8 mouse cellular contexts compared by ENCODE assay signal in the genomic region with DNA sequence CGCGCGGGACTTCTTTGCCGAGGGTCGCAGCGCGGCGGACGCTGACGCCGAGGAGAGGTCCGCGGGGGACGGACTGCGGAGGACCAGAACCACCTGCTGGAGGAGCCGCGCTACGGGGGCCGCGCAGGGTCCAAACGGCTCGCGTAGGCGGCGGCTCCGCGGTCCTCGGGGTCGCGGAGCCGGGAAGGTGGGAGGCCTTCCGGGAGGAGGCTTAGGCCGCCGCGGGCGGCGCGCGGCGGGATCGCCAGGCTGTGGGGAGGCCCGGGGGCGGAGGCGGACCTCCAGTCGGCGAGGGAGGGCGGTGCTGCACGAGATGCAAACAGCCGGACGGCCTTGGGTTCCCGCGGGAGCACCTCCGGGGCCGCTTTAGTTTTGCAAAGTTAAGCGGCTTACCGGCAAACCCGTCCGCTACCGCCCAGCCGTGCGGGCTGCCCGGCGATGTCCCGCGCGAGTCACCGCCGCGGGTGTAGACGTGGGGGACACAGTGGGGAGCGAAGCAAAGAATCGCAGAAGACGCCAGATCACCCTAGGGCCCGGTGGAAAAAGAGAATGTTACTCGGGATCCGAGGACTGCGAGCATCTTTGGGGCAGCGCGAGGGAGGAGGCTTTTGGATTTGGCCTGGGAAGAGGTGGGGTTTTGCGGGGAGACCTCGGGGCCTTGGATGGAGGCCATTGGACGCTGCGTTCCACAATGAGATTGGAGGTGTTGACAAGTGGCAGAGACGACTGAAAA. TPM values are rescaled to one million over a fixed set of nuclear protein-coding genes. Genes with fewer than 3 reads are reported as not detected.
DNase-seq lines count a peak whose midpoint lies in the region; ATAC-seq and TF ChIP-seq lines count a peak whose summit lies in the region.

No protein-coding gene starts in this region.

- no peak for DNase-seq in CH12.LX (ENCODE audit: extremely low read depth)
- DNase-seq in forebrain, embryonic 11.5 days (ENCODE audit: low spot score): peak; percentile 89
- DNase-seq in kidney, postnatal 4 days: peak; percentile 84 to 89
- DNase-seq in lung, adult 2 months: peak; percentile 69
- DNase-seq in ovary, postnatal 14 days (ENCODE audit: low spot score): peak; percentile 68
- peak; percentile 31 to 50 for DNase-seq in thymus, postnatal 10 days (ENCODE audit: low spot score in 2 of 2)

- TF ChIP-seq EP300 in CH12.LX (IDR thresholded peaks at IDR 0.05; ENCODE audit: low read length): no peak

- peak overlapping the region; percentile 84 for H3K4me2 ChIP-seq in CH12.LX (ENCODE audit: insufficient read depth, low read depth, poor library complexity, severe bottlenecking)
- peak overlapping the region; percentile 82 for H3K4me2 ChIP-seq in forebrain, embryonic 11.5 days (ENCODE audit: low read depth, low read length, severe bottlenecking)
- H3K4me2 ChIP-seq in heart, embryonic 16.5 days (ENCODE audit: low read depth, low read length): peak overlapping the region; percentile 80

- no peaks in the 10 kb centered on the region for H3K36me3 ChIP-seq in CH12.LX (replicated peaks in 1 of 2; ENCODE audit: control insufficient read depth in 1 of 2, insufficient read depth in 1 of 2, low read length in 1 of 2)
- H3K36me3 ChIP-seq in forebrain, embryonic 11.5 days (ENCODE audit: control insufficient read depth, insufficient read depth, low read length): no peaks in the 10 kb centered on the region
- no peaks in the 10 kb centered on the region for H3K36me3 ChIP-seq in heart, embryonic 16.5 days (ENCODE audit: control insufficient read depth, insufficient read depth)

- peaks cover 34% of the 10 kb centered on the region for H3K27me3 ChIP-seq in CH12.LX (replicated peaks)
- no peaks in the 10 kb centered on the region for H3K27me3 ChIP-seq in forebrain, embryonic 11.5 days (ENCODE audit: control insufficient read depth, insufficient read depth, low read length)
- H3K27me3 ChIP-seq in heart, embryonic 16.5 days (ENCODE audit: control insufficient read depth, insufficient read depth, low read length): 0 out of 2 replicates have a peak, but pooled peaks cover 2% of the 10 kb centered on the region

- H3K27ac ChIP-seq in CH12.LX (ENCODE audit: insufficient read depth, low read depth): no peak overlapping the region
- H3K27ac ChIP-seq in brown adipose tissue, adult 24 weeks (replicated peaks; ENCODE audit: low read depth, low read length): no peak overlapping the region
- H3K27ac ChIP-seq in forebrain, embryonic 11.5 days (ENCODE audit: low read depth, low read length): peak overlapping the region; percentile 82
- peak overlapping the region; percentile 75 for H3K27ac ChIP-seq in heart, embryonic 16.5 days (ENCODE audit: low read length)

- no peaks in the 10 kb centered on the region for H3K9me3 ChIP-seq in CH12.LX (replicated peaks; ENCODE audit: low read length)
- H3K9me3 ChIP-seq in forebrain, embryonic 11.5 days (ENCODE audit: control insufficient read depth, low read length): no peaks in the 10 kb centered on the region
- no peaks in the 10 kb centered on the region for H3K9me3 ChIP-seq in heart, embryonic 16.5 days (replicated peaks; ENCODE audit: control insufficient read depth, low read length)

- WGBS in forebrain, embryonic 11.5 days: under 1% methylated on average over 82 of the region's 84 CpGs
- under 1% methylated on average over 84 of the region's 84 CpGs for WGBS in heart, embryonic 16.5 days
- under 1% methylated on average over 83 of the region's 84 CpGs for WGBS in lung, adult 2 months

- H3K79me2 ChIP-seq in CH12.LX (replicated peaks; ENCODE audit: control insufficient read depth, extremely low read depth, insufficient read depth, poor library complexity, severe bottlenecking): no peaks in the 10 kb centered on the region

- H3K4me3 ChIP-seq in CH12.LX (replicated peaks in 1 of 3; ENCODE audit: low read depth in 2 of 3, low read length in 2 of 3, poor library complexity in 1 of 3): peak overlapping the region; percentile 29 to 65 (median 63)
- peak overlapping the region; percentile 95 for H3K4me3 ChIP-seq in brown adipose tissue, adult 24 weeks (ENCODE audit: insufficient read depth, low read depth, low read length)
- H3K4me3 ChIP-seq in forebrain, embryonic 11.5 days (ENCODE audit: low read depth, low read length): peak overlapping the region; percentile 87
- peak overlapping the region; percentile 87 for H3K4me3 ChIP-seq in heart, embryonic 16.5 days (ENCODE audit: low read length)
- peak overlapping the region; percentile 72 for H3K4me3 ChIP-seq in lung, adult 2 months (replicated peaks; ENCODE audit: extremely low read depth, low read depth, low read length)

- ATAC-seq in forebrain, embryonic 11.5 days (replicated peaks; ENCODE audit: low FRiP score): peak; percentile 86
- peak; percentile 75 for ATAC-seq in heart, embryonic 16.5 days (replicated peaks; ENCODE audit: extremely low read depth, insufficient read depth, low FRiP score)

- H3K4me1 ChIP-seq in CH12.LX (ENCODE audit: control insufficient read depth in 1 of 2, insufficient read depth in 2 of 2): peaks cover 0 to 5% of the 10 kb centered on the region in 2 experiments; a peak in 1 of 4 replicates
- H3K4me1 ChIP-seq in brown adipose tissue, adult 24 weeks (ENCODE audit: control insufficient read depth, insufficient read depth, insufficient read length, low read length): no peaks in the 10 kb centered on the region
- no peaks in the 10 kb centered on the region; the same call in 1 of the 2 replicates for H3K4me1 ChIP-seq in forebrain, embryonic 11.5 days (replicated peaks; ENCODE audit: control insufficient read depth, insufficient read depth, low read length)
- H3K4me1 ChIP-seq in heart, embryonic 16.5 days (ENCODE audit: control insufficient read depth, insufficient read depth, low read length): peaks cover 13% of the 10 kb centered on the region
- peaks cover 6% of the 10 kb centered on the region for H3K4me1 ChIP-seq in lung, adult 2 months (ENCODE audit: control insufficient read depth, insufficient read depth, low read length)

- dilution Hi-C loops in CH12.LX (cut with MboI; ENCODE audit: extremely low pct_ligation_motif_present, extremely low pct_unique_long_range_greater_than_20kb, low sequenced_read_pairs): no loop called here

- TF ChIP-seq POLR2A in CH12.LX (IDR thresholded peaks at IDR 0.05; ENCODE audit: low read depth, low read length): peak; percentile 31; the same call in 1 of the 2 replicates
- no peak for TF ChIP-seq POLR2A in lung, adult 2 months (IDR thresholded peaks at IDR 0.05; ENCODE audit: borderline replicate concordance, extremely low read depth, low read depth, low read length)

- in situ Hi-C loops in CH12.LX (cut with MboI; ENCODE audit: low pct_ligation_motif_present, low pct_unique_long_range_greater_than_20kb, low sequenced_read_pairs): loop anchor here (10.0 kb wide), 1 partner anchor 270 kb away; no protein-coding TSS in a partner anchor

- no peak for TF ChIP-seq CTCF in CH12.LX (conservative IDR thresholded peaks at IDR 0.05 in 1 of 2, IDR thresholded peaks at IDR 0.05 in 1 of 2; ENCODE audit: low read depth in 2 of 2, low read length in 2 of 2)
- no peak for TF ChIP-seq CTCF in lung, adult 2 months (IDR thresholded peaks at IDR 0.05; ENCODE audit: insufficient read depth, low read length)

- H3K9ac ChIP-seq in CH12.LX (ENCODE audit: insufficient read depth, low read depth): peak overlapping the region; percentile 57
- H3K9ac ChIP-seq in forebrain, embryonic 11.5 days (ENCODE audit: low read length): peak overlapping the region; percentile 89
- H3K9ac ChIP-seq in heart, embryonic 16.5 days (ENCODE audit: low read length): peak overlapping the region; percentile 92

- no peak for TF ChIP-seq RAD21 in CH12.LX (IDR thresholded peaks at IDR 0.05; ENCODE audit: low read depth, low read length)

TF ChIP-seq in CH12.LX, 34 proteins besides CTCF, POLR2A, EP300 and RAD21:
- TF ChIP-seq UBTF (IDR thresholded peaks at IDR 0.05; ENCODE audit: low read depth, low read length) (0 out of 2 replicates have a peak, but pooled peaks have one; percentile 75), BHLHE40 (IDR thresholded peaks at IDR 0.05; ENCODE audit: low read depth, low read length) (peak; percentile 66), HCFC1 (IDR thresholded peaks at IDR 0.05; ENCODE audit: low read depth, low read length) (peak; percentile 46), KAT2A (IDR thresholded peaks at IDR 0.05; ENCODE audit: insufficient replicate concordance, low read length) (no peak), ETS1 (conservative IDR thresholded peaks at IDR 0.05; ENCODE audit: low read depth, low read length) (no peak), USF2 (conservative IDR thresholded peaks at IDR 0.05; ENCODE audit: low read depth, low read length) (no peak)

RNA-seq across cellular contexts. Expression of gene Gkap1, which starts 1.1 kb away (rescaled TPM):
- total RNA-seq in CH12.LX (2012; rRNA removed) (0.76 and 2.0 TPM in 2 replicates), CH12.LX (2014; rRNA removed) (0.74 and 0.82 TPM in 2 replicates)
- polyA plus RNA-seq in CH12.LX (2012; ENCODE audit: insufficient read length, low read depth): 1.3 and 1.5 TPM in 2 replicates
- 35.4 and 45.5 TPM in 2 replicates for polyA plus RNA-seq in brown adipose tissue, adult 24 weeks (2012; ENCODE audit: insufficient read depth, insufficient read length, missing spikeins)
- 44.9 and 48.5 TPM in 2 replicates for polyA plus RNA-seq in forebrain, embryonic 11.5 days (2014; fragmentation: Nextera tagmentation; extraction: Ambion mirVana)
- 17.0 and 18.9 TPM in 2 replicates for polyA plus RNA-seq in heart, embryonic 16.5 days (2015; fragmentation: Nextera tagmentation; extraction: Ambion mirVana)
- polyA plus RNA-seq in lung, adult 2 months (2012; rRNA removed): 6.0 and 8.6 TPM in 2 replicates

RNA-seq across cellular contexts. Expression of gene Ubqln1, which starts 59.0 kb away (rescaled TPM):
- total RNA-seq in CH12.LX (2012; rRNA removed): 58.5 and 76.3 TPM in 2 replicates
- total RNA-seq in CH12.LX (2014; rRNA removed): 166 and 189 TPM in 2 replicates
- polyA plus RNA-seq in CH12.LX (2012; ENCODE audit: insufficient read length, low read depth): 119 and 130 TPM in 2 replicates
- 92.7 and 94.0 TPM in 2 replicates for polyA plus RNA-seq in brown adipose tissue, adult 24 weeks (2012; ENCODE audit: insufficient read depth, insufficient read length, missing spikeins)
- polyA plus RNA-seq in forebrain, embryonic 11.5 days (2014; fragmentation: Nextera tagmentation; extraction: Ambion mirVana): 153 and 158 TPM in 2 replicates
- 71.4 and 71.8 TPM in 2 replicates for polyA plus RNA-seq in heart, embryonic 16.5 days (2015; fragmentation: Nextera tagmentation; extraction: Ambion mirVana)
- 96.6 and 108 TPM in 2 replicates for polyA plus RNA-seq in lung, adult 2 months (2012; rRNA removed)

Comparison
In these comparisons a context has a peak if more than half of its experiments do, and no peak if none do; other contexts are left out.
1. H3K27ac ChIP-seq: peak in forebrain, embryonic 11.5 days (single experiment) and heart, embryonic 16.5 days (single experiment); none in CH12.LX (single experiment) and brown adipose tissue, adult 24 weeks (single experiment).
2. Peak in every context shown above with its lines, with median percentiles within 50 percentile points of each other: H3K4me2 ChIP-seq, H3K4me3 ChIP-seq and H3K9ac ChIP-seq.